Mouse (Mus musculus) adrenal gland, postnatal 25 days (tissue): ENCODE data around the gene Acox1. TPM values are rescaled to one million over a fixed set of nuclear protein-coding genes. Genes with fewer than 3 reads are reported as not detected.

Experiments
- DNase-seq: peaks from one replicate; pipeline ENCODE4 v3.0.0; 2021; ENCODE audit warnings: mixed read lengths
- total RNA-seq: library from RNA; stranded (reverse); gene quantifications from 2 replicates; pipeline ENCODE4 v1.2.3, GENCODE M21; 2021

Acox1 gene
- total RNA-seq, 1 experiment from 2014 or later: 182 TPM

- DNase-seq: no peak
These were observed 69.6 kb downstream of the Acox1 start for GRCm38 (mm10) chr11:116129091-116129790.

- no peak for DNase-seq
These were observed 70.9 kb downstream of the Acox1 start for GRCm38 (mm10) chr11:116127986-116128385.

- peak; percentile 81 for DNase-seq
These were observed 71.5 kb downstream of the Acox1 start, which contains the start of gene Trim47 for GRCm38 (mm10) chr11:116127156-116127980. Gene Trim47, minus strand, starts transcription at chr11:116127210.

- no peak for DNase-seq
These were observed 72.6 kb downstream of the Acox1 start for GRCm38 (mm10) chr11:116126261-116126660.

Other genes starting within 250 kb of the Acox1 start
- gene Itgb4, start 224.3 kb downstream of the Acox1 start, total RNA-seq: 2.0 and 4.1 TPM in 2 replicates
- gene Galk1, start 186.3 kb downstream of the Acox1 start, total RNA-seq: 31.8 and 49.7 TPM in 2 replicates
- 265 and 377 TPM in 2 replicates for gene H3f3b, start 171.1 kb downstream of the Acox1 start, total RNA-seq
- gene Unk, start 168.7 kb downstream of the Acox1 start, total RNA-seq: 25.8 and 27.4 TPM in 2 replicates
- 0.24 and 0.79 TPM in 2 replicates for gene Unc13d, start 121.1 kb downstream of the Acox1 start, total RNA-seq
- 189 and 195 TPM in 2 replicates for gene Wbp2, start 112.0 kb downstream of the Acox1 start, total RNA-seq
- gene Trim47, start 71.8 kb downstream of the Acox1 start, total RNA-seq: 17.1 and 20.2 TPM in 2 replicates
- 12.2 and 12.9 TPM in 2 replicates for gene Trim65, start 67.9 kb downstream of the Acox1 start, total RNA-seq
- 86.5 and 103 TPM in 2 replicates for gene Mrpl38, start 60.2 kb downstream of the Acox1 start, total RNA-seq
- gene Fbf1, start 30.9 kb downstream of the Acox1 start, total RNA-seq: 47.4 and 53.0 TPM in 2 replicates
- 21.5 and 27.1 TPM in 2 replicates for gene Ten1, start 190 bp downstream of the Acox1 start, total RNA-seq
- gene Evpl, start 39.0 kb upstream of the Acox1 start, total RNA-seq: 1.00 and 1.5 TPM in 2 replicates
- gene Srp68, start 75.2 kb upstream of the Acox1 start, total RNA-seq: 68.1 and 70.9 TPM in 2 replicates
- not detected in 2 replicates for gene Galr2, start 81.9 kb upstream of the Acox1 start, total RNA-seq
- 53.6 and 77.1 TPM in 2 replicates for gene Exoc7, start 108.2 kb upstream of the Acox1 start, total RNA-seq
- 0.15 TPM in 1 of 2 replicates, not detected in the other for gene Foxj1, start 136.4 kb upstream of the Acox1 start, total RNA-seq
- gene Rnf157, start 214.0 kb upstream of the Acox1 start, total RNA-seq: 8.5 and 8.9 TPM in 2 replicates
- 27.9 and 48.4 TPM in 2 replicates for gene Ubald2, start 235.0 kb upstream of the Acox1 start, total RNA-seq